Mouse (Mus musculus): ENCODE measurements around the gene Spen.

GRCm38 (mm10) chr4:141423691-141424431 is 114.5 kb downstream of the Spen start:
- TF ChIP-seq POLR2A (IDR thresholded peaks at IDR 0.05; ENCODE audit: extremely low read depth, insufficient read depth, low read length) (no peak), CTCF (IDR thresholded peaks at IDR 0.05; ENCODE audit: extremely low read depth, insufficient read depth, low read length) (no peak)
